Mouse (Mus musculus) limb, embryonic 15.5 days (tissue): ENCODE measurements around the gene Fzd10. TPM values are rescaled to one million over a fixed set of nuclear protein-coding genes. Genes with fewer than 3 reads are reported as not detected.

Source experiments
- ATAC-seq: fragments of 200-750 bp; cut with Nextera tagmentation; 2 replicates; pipeline ENCODE4 v1.8.0; 2017; ENCODE audit warnings: low read depth, moderate TSS enrichment; ENCODE audit not compliant: insufficient number of reproducible peaks, low FRiP score, low TSS enrichment
- H3K27ac ChIP-seq: fragments of 300-500 bp; sonication (generic); 2 replicates; pipeline ENCODE4 v1.5.1; 2015; ENCODE audit warnings: moderate library complexity, mild to moderate bottlenecking, inconsistent platforms
- H3K27me3 ChIP-seq: fragments of 300-500 bp; sonication (generic); 2 replicates; pipeline ENCODE4 v1.6.1; 2015; ENCODE audit warnings: inconsistent platforms
- H3K36me3 ChIP-seq: fragments of 300-500 bp; sonication (generic); 2 replicates; pipeline ENCODE4 v1.6.1; 2015; ENCODE audit warnings: inconsistent platforms
- H3K4me1 ChIP-seq: fragments of 300-500 bp; sonication (generic); 2 replicates; pipeline ENCODE4 v1.6.1; 2015; ENCODE audit warnings: inconsistent platforms
- H3K4me2 ChIP-seq: fragments of 300-500 bp; sonication (generic); 2 replicates; pipeline ENCODE4 v1.6.1; 2015; ENCODE audit warnings: mild to moderate bottlenecking, inconsistent platforms
- H3K4me3 ChIP-seq: fragments of 300-500 bp; sonication (generic); 2 replicates; pipeline ENCODE4 v1.5.1; 2015; ENCODE audit warnings: mild to moderate bottlenecking, inconsistent platforms
- H3K9ac ChIP-seq: fragments of 300-500 bp; sonication (generic); 2 replicates; pipeline ENCODE4 v1.6.1; 2015; ENCODE audit warnings: inconsistent platforms
- H3K9me3 ChIP-seq: fragments of 300-500 bp; sonication (generic); 2 replicates; pipeline ENCODE4 v1.6.1; 2016; ENCODE audit warnings: inconsistent platforms
- whole genome bisulfite sequencing: fragments of 180-500 bp; shearing (Covaris S2); methylation state at CpG from one replicate; pipeline ENCODE4 v1.1.7; 2015; 5-methylcytosine and 5-hydroxymethylcytosine counted together
- polyA plus RNA-seq: library from polyadenylated mRNA; unstranded; fragments of >200 nt; fragmentation: Nextera tagmentation; extraction: Ambion mirVana; gene quantifications from 2 replicates; pipeline ENCODE4 v1.2.1, GENCODE M21; 2015

Fzd10 gene
- 5.9 and 7.7 TPM in 2 replicates for polyA plus RNA-seq

DNA sequence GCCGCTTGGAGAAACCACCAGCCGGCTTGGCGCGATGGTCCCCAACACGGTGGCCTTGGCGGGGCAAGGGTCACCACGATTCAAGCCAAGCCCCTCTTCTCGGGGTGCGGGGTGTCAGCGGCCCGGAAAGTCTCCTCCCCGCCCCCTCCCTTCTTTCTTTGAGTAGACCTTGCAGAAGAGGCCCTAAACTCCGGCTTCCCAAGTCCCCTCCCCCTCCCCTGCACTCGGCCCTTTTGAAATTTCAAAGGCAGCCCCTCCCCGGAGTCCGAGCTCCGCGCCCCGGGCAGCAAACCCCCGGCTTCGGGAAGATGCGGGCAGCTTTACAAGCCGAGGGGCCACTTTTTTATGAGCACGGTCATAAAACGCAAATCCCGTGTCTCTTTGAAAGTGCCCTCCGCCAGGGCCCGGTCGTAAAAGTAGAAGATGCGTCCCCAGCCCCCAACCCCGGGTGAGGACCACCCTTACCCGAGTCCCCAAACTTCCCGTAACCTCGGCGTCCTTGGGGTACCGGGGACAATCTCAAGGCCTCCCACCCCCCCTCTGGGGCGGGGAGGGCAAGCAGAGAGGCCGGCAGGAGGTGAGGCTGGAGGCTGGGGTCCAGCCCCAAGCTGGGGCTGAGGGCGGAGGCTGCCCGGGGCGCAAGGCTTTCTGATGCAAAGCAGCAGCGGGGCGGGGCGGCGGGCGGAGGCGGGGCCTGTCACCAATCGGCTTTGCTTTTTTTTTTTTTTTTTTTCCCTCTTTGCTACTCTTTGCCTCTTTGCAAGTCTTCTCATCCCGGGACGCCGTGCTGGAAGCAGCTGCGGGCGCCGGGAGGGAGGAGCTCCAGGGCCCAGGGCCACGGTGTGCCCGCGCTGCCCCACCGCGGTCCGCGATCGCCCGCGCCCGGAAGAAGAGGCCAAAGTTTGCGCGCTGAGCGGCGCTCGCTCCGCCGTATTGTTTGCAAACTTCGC, at the start of gene Fzd10:
Gene Fzd10 (plus strand): TSS at position 773 of the 950 bp plus-strand sequence.
- Histone ChIP-seq H3K4me1 (peaks cover 56% of the 10 kb centered on the region), H3K36me3 (no peaks in the 10 kb centered on the region), H3K9ac (peak within 1 kb of the TSS; percentile 65), H3K4me3 (peak within 1 kb of the TSS; percentile 74), H3K27ac (peak within 1 kb of the TSS; percentile 89), H3K9me3 (no peaks in the 10 kb centered on the region), H3K27me3 (peaks cover 35% of the 10 kb centered on the region), H3K4me2 (peak within 1 kb of the TSS; percentile 95)
- no peak for ATAC-seq
- WGBS, result under 1% methylated on average over 71 of the region's 73 CpGs

GRCm38 (mm10) chr5:128551448-128551847, 49.2 kb upstream of the Fzd10 start:
- ATAC-seq, result no peak
- WGBS, result 11% methylated on average over 11 of the region's 11 CpGs
- Histone ChIP-seq H3K27ac (no peak overlapping the region), H3K27me3 (peaks cover 10% of the 10 kb centered on the region; the same call in 1 of the 2 replicates), H3K4me1 (peaks cover 12% of the 10 kb centered on the region), H3K9ac (no peak overlapping the region), H3K4me2 (no peak overlapping the region; the same call in 1 of the 2 replicates), H3K9me3 (no peaks in the 10 kb centered on the region), H3K36me3 (no peaks in the 10 kb centered on the region), H3K4me3 (0 out of 2 replicates have a peak overlapping the region, but pooled peaks have one; percentile 17)

GRCm38 (mm10) chr5:128552136-128552890, 48.3 kb upstream of the Fzd10 start:
- Histone ChIP-seq H3K36me3 (no peaks in the 10 kb centered on the region), H3K4me1 (peaks cover 12% of the 10 kb centered on the region), H3K4me2 (peak overlapping the region; percentile 31), H3K4me3 (peak overlapping the region; percentile 17), H3K9me3 (no peaks in the 10 kb centered on the region), H3K27ac (no peak overlapping the region), H3K9ac (no peak overlapping the region), H3K27me3 (peaks cover 10% of the 10 kb centered on the region; the same call in 1 of the 2 replicates)
- WGBS, result 6% methylated on average over 28 of the region's 28 CpGs
- no peak for ATAC-seq

- Histone ChIP-seq H3K4me1 (no peaks in the 10 kb centered on the region), H3K27me3 (no peaks in the 10 kb centered on the region), H3K9me3 (no peaks in the 10 kb centered on the region), H3K4me3 (no peak overlapping the region), H3K9ac (no peak overlapping the region), H3K36me3 (no peaks in the 10 kb centered on the region), H3K27ac (no peak overlapping the region), H3K4me2 (no peak overlapping the region)
- 18% methylated on average over 7 of the region's 7 CpGs for WGBS
- no peak for ATAC-seq
These were observed 42.5 kb upstream of the Fzd10 start for GRCm38 (mm10) chr5:128558126-128558525.

DNA sequence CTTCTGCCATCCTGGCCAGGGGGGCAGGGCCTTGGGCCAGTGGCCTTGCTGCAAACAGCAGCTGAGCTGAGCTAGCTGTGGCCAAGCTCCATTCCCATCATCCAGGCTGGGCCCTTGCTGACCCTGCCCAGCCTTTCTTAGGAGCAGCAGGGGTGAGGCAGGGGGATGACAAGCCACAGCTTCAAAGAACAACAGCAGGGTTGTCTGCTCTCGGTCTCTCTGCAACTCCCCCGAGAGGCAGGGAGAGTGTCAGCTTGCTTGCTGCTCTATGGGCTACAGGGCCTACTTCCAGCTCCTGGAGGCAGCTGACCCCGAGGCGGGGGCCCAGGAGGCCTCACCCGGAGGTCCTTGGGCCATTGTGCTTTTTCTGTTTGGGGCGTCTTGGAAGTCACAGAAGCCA, 33.3 kb upstream of the Fzd10 start:
- H3K4me2 ChIP-seq, result no peak overlapping the region
- no peaks in the 10 kb centered on the region for H3K36me3 ChIP-seq
- H3K4me1 ChIP-seq, result peaks cover 6% of the 10 kb centered on the region
- no peak overlapping the region for H3K4me3 ChIP-seq
- 42% methylated on average over 6 of the region's 6 CpGs for WGBS
- ATAC-seq, result no peak
- no peaks in the 10 kb centered on the region for H3K9me3 ChIP-seq
- no peak overlapping the region for H3K27ac ChIP-seq
- H3K27me3 ChIP-seq, result no peaks in the 10 kb centered on the region
- H3K9ac ChIP-seq, result no peak overlapping the region

DNA sequence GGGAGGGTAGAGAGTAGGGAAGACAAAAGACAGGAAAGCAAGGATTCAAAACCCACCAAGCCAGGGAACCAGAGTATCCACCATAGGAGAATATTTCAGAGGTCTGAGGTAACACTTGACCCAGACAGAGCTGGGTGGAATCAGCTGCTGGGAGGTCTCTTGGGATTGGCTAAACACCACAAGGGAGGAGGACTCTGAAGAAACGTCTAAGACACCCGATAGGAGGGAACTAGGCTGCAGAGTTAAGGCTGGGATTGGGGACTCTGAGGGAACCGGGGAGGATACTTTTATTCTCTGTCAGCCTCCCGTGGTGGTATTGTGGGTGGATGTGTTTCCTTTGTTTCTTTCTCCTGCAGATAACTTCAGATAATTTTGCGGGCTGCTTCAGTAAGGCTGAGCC, 31.7 kb upstream of the Fzd10 start:
- H3K4me2 ChIP-seq, result no peak overlapping the region
- H3K27ac ChIP-seq, result no peak overlapping the region
- no peaks in the 10 kb centered on the region for H3K9me3 ChIP-seq
- 27% methylated on average over 5 of the region's 5 CpGs for WGBS
- no peak overlapping the region for H3K9ac ChIP-seq
- H3K4me1 ChIP-seq, result peaks cover 6% of the 10 kb centered on the region
- H3K4me3 ChIP-seq, result no peak overlapping the region
- H3K27me3 ChIP-seq, result no peaks in the 10 kb centered on the region
- ATAC-seq, result no peak
- no peaks in the 10 kb centered on the region for H3K36me3 ChIP-seq

DNA sequence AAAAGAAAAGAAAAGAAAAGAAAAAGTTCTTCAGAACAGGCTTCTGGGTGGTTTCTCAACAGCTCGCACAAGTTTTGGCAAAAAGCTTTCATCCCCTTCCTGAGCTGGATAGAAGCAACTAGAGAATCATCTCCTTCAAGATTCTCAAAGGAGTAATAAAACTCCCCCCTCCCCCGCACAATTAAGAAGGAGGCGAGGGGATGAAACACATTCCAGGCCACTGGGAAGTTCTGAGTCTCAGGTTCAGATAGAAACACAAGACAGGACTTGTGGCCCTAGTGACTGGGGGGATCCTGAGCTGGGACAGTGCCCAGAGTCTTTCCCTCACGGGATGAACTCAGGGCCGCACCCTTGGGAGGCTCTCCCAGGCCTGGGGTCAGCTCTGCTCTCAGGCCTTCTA, 30.6 kb upstream of the Fzd10 start:
- Histone ChIP-seq H3K27me3 (no peaks in the 10 kb centered on the region), H3K4me1 (peaks cover 6% of the 10 kb centered on the region), H3K4me2 (no peak overlapping the region), H3K9ac (no peak overlapping the region), H3K36me3 (no peaks in the 10 kb centered on the region), H3K4me3 (no peak overlapping the region), H3K27ac (no peak overlapping the region), H3K9me3 (no peaks in the 10 kb centered on the region)
- 23% methylated on average over 5 of the region's 5 CpGs for WGBS
- no peak for ATAC-seq

DNA sequence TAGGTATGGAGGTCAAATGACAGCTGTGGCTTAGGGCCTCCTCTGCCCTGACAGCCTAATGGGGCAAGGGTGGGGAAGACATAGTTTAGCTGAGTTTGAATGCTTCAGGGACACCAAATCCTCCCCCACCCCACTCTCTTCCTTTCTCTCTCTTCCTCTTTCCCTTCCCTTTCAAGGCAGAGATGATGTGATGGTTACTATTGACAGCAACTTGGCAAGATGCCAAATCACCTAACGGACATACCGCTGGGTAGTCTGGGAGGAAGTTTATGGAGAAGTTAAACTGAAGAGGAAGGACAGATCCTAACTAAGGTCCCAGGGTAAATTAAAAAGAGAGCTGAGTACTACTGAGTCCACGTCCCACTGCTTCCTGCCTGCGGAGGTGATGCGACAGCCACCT, 29.8 kb upstream of the Fzd10 start:
- no peak overlapping the region for H3K4me3 ChIP-seq
- H3K4me2 ChIP-seq, result no peak overlapping the region
- 50% methylated on average over 5 of the region's 5 CpGs for WGBS
- no peak overlapping the region for H3K9ac ChIP-seq
- H3K27ac ChIP-seq, result no peak overlapping the region
- ATAC-seq, result no peak
- no peaks in the 10 kb centered on the region for H3K27me3 ChIP-seq
- H3K36me3 ChIP-seq, result no peaks in the 10 kb centered on the region
- H3K4me1 ChIP-seq, result peaks cover 12% of the 10 kb centered on the region
- H3K9me3 ChIP-seq, result no peaks in the 10 kb centered on the region

DNA sequence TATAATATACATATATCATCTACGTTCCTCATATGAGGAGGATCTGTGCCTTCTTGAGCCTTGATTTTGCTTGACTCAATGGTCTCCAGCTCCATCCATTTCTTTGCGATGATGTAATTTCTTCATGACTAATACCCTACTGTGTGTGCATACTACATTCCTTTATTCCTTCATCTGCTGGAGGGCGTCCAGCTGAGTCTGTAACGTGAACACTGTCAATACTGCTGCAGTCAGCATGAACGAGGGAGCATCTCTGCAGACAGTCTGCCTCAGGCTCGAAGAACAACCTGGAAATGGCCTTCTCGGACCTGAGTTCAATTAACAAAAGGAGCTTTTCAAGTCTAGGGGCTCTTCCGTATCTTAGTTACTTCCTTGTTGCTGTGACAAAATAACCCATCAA, 28.9 kb upstream of the Fzd10 start:
- no peaks in the 10 kb centered on the region for H3K36me3 ChIP-seq
- no peak overlapping the region for H3K9ac ChIP-seq
- no peak overlapping the region for H3K4me3 ChIP-seq
- H3K27ac ChIP-seq, result no peak overlapping the region
- H3K4me2 ChIP-seq, result no peak overlapping the region
- no peaks in the 10 kb centered on the region for H3K27me3 ChIP-seq
- peaks cover 16% of the 10 kb centered on the region for H3K4me1 ChIP-seq
- no peaks in the 10 kb centered on the region for H3K9me3 ChIP-seq
- 60% methylated on average over 8 of the region's 8 CpGs for WGBS
- ATAC-seq, result no peak

DNA sequence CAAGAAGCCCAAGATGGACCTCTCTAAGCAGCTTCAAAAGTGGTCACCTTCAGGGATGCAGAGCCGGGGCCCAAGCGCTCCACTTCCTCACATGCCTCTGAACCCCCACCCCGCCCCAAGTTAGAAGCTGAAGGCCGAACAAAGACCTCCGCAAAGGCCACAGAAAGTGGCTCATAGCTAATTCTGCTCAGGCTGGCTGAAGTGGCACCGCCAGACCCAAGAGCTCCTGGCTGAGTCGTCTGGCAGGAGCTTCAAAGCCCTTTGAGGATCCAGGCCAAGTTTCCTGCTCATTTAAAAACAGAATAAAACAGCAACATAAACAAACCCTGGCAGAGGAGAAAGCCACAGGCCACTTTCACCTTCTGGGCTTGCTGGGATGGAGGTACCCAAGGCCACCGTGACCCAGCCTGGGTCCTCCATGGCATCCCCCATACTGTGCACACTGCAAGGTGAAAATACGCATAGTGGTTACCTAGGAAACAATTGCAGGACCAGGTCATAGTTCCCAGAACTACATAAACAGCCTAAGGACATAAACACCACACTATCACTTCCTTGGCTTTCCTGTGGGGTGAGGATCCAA, 24.6 kb upstream of the Fzd10 start:
- WGBS, result 53% methylated on average over 9 of the region's 9 CpGs
- H3K4me1 ChIP-seq, result peaks cover 27% of the 10 kb centered on the region
- no peak overlapping the region for H3K4me2 ChIP-seq
- 0 out of 2 replicates have a peak overlapping the region, but pooled peaks have one; percentile 48 for H3K27ac ChIP-seq
- H3K36me3 ChIP-seq, result no peaks in the 10 kb centered on the region
- no peaks in the 10 kb centered on the region for H3K9me3 ChIP-seq
- no peak overlapping the region for H3K4me3 ChIP-seq
- H3K27me3 ChIP-seq, result no peaks in the 10 kb centered on the region
- no peak overlapping the region for H3K9ac ChIP-seq
- no peak for ATAC-seq

GRCm38 (mm10) chr5:128579047-128579650, 21.5 kb upstream of the Fzd10 start:
- Histone ChIP-seq H3K4me1 (peaks cover 39% of the 10 kb centered on the region), H3K27me3 (no peaks in the 10 kb centered on the region), H3K9ac (no peak overlapping the region), H3K9me3 (no peaks in the 10 kb centered on the region), H3K4me2 (no peak overlapping the region), H3K36me3 (no peaks in the 10 kb centered on the region), H3K27ac (0 out of 2 replicates have a peak overlapping the region, but pooled peaks have one; percentile 54), H3K4me3 (no peak overlapping the region)
- 30% methylated on average over 9 of the region's 9 CpGs for WGBS
- ATAC-seq, result no peak
